Mouse (Mus musculus) myocyte (in vitro differentiated cells): Measurements from ENCODE around the gene Coa4.

Experiments
- CEBPB ChIP-seq: IDR thresholded peaks from 2 replicates; pipeline ENCODE4 v1.6.1; 2011; ENCODE audit warnings: mild to moderate bottlenecking, moderate library complexity; ENCODE audit not compliant: poor library complexity, insufficient read depth, severe bottlenecking
- E2F4 ChIP-seq: IDR thresholded peaks from one replicate; pipeline ENCODE4 v1.6.1; 2011; ENCODE audit warnings: mild to moderate bottlenecking, control low read depth, moderate library complexity; ENCODE audit not compliant: insufficient read depth
- MAX ChIP-seq: IDR thresholded peaks from one replicate; pipeline ENCODE4 v1.6.1; 2011; ENCODE audit warnings: low read depth, mild to moderate bottlenecking, control low read depth
- MYOD1 ChIP-seq, 3 experiments: IDR thresholded peaks; one replicate each; pipeline ENCODE4 v1.6.1; 2011; ENCODE audit warnings: control low read depth in 2 of 3, low read depth in 2 of 3, mild to moderate bottlenecking in 2 of 3, moderate library complexity in 1 of 3; ENCODE audit not compliant: insufficient read length in 2 of 3, control insufficient read depth in 1 of 3
- MYOG ChIP-seq, 3 experiments: IDR thresholded peaks; one replicate each; pipeline ENCODE4 v1.6.1; 2011; ENCODE audit warnings: control low read depth in 2 of 3, low read depth in 2 of 3, mild to moderate bottlenecking in 2 of 3; ENCODE audit not compliant: insufficient read length in 2 of 3, control insufficient read depth in 1 of 3, insufficient read depth in 1 of 3
- POLR2A ChIP-seq: IDR thresholded peaks from one replicate; pipeline ENCODE4 v1.6.1; 2011; ENCODE audit warnings: low read depth, mild to moderate bottlenecking, control low read depth, moderate library complexity; ENCODE audit not compliant: insufficient read length
- POLR2AphosphoS2 ChIP-seq: IDR thresholded peaks from one replicate; pipeline ENCODE4 v1.6.1; 2011; ENCODE audit warnings: low read depth, control low read depth; ENCODE audit not compliant: insufficient read length
- REST ChIP-seq: IDR thresholded peaks from one replicate; pipeline ENCODE4 v1.6.1; 2011; ENCODE audit warnings: mild to moderate bottlenecking, control low read depth, moderate library complexity; ENCODE audit not compliant: insufficient read depth, insufficient read length
- SRF ChIP-seq: IDR thresholded peaks from one replicate; pipeline ENCODE4 v1.6.1; 2011; ENCODE audit warnings: low read depth; ENCODE audit not compliant: control insufficient read depth, insufficient read length
- TCF12 ChIP-seq: IDR thresholded peaks from one replicate; pipeline ENCODE4 v1.6.1; 2011; ENCODE audit warnings: mild to moderate bottlenecking, control low read depth; ENCODE audit not compliant: poor library complexity, insufficient read depth, severe bottlenecking
- USF1 ChIP-seq: IDR thresholded peaks from one replicate; pipeline ENCODE4 v1.6.1; 2011; ENCODE audit warnings: low read depth, mild to moderate bottlenecking, control low read depth, moderate library complexity

DNA sequence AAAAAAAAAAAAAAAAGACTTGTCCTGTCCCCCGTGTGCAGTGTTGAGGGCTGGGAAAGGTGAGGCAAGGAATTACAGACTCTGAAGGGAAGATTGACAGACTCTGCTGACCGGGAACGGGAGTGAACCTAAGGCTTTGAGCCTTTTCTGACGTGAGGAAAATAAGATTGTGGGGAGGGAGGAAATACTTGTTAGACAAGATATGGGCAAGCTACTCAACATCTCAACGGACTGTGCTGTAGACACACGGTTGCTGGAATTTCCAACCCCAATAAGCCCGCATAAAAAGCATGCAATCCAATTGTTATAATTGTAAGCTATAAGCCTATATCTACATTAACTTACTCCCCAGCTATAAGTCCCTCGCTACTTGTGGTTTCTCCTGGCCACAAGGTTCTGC, 12.2 kb upstream of the Coa4 start:
- TF ChIP-seq USF1, result no peak
- no peak for TF ChIP-seq POLR2A
- TF ChIP-seq E2F4, result no peak
- no peak for TF ChIP-seq REST
- no peak for TF ChIP-seq CEBPB
- TF ChIP-seq MYOD1 (IDR thresholded peaks at IDR 0.05; ENCODE audit: control insufficient read depth in 1 of 3, insufficient read length in 2 of 3, low read depth in 2 of 3), result no peak
- TF ChIP-seq TCF12, result no peak
- TF ChIP-seq SRF, result no peak
- no peak for TF ChIP-seq MAX
- TF ChIP-seq POLR2AphosphoS2, result no peak
- TF ChIP-seq MYOG (IDR thresholded peaks at IDR 0.05; ENCODE audit: control insufficient read depth in 1 of 3, insufficient read depth in 1 of 3, insufficient read length in 2 of 3, low read depth in 2 of 3), result no peak
